Mouse (Mus musculus) B cell, adult 2 months (primary cell): ENCODE measurements at regions not wholly inside any gene's neighbourhood (a gene's known extent, or its start where the extent isn't known, plus 50 kb on each side); places are given as distances from the start of the nearest gene placed in this dataset.

Source experiments
- DNase-seq, 2 experiments: peaks; one replicate each; pipeline ENCODE4 v3.0.0; 2022

DNA sequence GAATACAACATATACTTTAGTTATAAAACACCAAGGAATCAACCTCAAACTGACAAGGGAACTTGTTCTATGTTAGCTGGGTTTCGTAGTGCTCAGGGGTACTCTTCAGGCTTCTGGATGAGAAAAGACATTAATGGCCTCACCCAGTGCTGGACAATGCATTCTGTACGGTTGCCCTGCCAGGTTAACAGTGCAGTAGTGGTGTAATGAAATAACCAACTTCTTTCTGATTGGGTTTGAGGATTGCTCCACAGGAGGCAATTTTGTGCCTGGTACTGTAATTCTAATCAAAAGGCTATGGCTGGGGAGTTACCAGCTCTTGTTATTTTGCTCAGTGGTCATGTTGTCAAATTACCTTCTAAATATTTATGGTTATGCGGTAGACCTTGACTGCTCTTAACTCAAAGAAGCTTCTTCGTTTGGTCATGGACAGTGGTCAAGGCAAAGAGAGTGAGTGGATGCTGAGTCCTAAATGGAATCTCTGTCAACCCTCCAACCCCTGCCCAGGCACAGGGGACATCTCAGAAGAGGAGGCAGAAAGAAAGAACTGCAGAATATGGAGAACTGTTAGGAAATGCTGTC lies 158.8 kb upstream of the B3gat2 start:
- no peak for DNase-seq

DNA sequence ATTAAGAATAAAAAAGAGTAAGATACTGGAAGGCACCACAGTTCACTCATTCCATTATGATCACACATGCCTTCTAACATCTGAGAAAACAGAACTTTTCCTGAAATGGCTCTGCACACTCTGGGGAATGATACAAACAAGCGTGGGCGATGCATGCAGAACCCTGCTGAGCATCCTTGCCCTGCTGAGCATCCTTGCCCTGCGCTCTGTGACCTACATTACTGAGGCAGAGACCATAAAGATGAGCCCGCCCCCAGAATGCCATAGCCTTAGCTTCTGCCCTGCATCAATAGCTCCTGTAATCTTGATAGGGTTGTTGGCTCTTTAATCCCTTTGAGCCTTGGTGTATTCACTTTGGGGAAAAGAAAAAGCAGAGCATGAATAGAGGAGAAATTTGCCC lies 132.2 kb upstream of the B3gat2 start:
- DNase-seq, result no peak

DNA sequence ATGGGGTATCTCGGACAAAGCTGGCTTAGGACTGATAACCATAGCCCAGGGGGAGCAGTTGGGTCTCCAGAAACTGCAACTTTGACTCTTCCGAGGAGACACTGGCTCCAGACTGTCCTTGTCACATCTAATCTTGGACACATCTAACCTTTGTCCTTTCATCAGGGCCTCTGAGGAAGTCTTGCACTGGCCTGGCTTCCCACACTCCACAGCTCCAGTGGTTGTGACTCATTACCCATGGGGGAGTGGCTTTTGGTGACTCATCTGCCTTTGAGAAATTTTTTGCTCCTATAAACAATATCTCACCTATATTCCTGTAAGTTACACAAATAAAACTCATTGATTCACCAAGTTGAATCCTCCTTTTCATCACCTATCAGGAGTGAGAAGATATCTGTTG lies 116.5 kb upstream of the B3gat2 start:
- DNase-seq, result no peak

DNA sequence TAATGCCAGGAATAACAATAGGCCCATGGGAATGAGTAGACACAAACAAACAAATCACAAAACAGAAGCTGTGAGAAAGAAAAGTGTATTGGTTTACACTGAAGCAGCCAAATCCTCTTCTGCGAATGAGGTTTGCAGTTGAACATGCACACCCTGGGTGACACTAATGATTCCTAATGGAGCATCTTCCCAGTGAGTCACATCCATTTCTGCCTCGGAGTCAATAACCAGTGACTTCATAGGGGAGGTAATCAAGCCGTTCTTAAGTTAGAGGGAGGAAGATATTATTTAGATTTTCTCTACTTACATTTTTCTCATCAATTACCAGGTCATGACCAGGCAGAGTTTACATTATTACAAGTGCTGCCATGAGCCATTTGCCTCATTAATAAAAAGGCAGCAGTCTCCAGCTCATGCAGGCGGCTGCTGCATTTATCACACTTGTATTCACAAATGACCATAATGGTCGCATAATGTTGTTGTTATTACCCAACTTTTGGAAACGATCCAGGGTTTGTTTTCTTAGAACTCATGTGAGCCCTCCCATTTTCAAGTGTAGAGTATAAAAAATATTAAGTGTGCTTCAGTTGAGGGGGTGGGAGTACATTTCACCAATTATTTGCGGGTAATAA lies 112.6 kb upstream of the B3gat2 start:
- DNase-seq, result no peak

DNA sequence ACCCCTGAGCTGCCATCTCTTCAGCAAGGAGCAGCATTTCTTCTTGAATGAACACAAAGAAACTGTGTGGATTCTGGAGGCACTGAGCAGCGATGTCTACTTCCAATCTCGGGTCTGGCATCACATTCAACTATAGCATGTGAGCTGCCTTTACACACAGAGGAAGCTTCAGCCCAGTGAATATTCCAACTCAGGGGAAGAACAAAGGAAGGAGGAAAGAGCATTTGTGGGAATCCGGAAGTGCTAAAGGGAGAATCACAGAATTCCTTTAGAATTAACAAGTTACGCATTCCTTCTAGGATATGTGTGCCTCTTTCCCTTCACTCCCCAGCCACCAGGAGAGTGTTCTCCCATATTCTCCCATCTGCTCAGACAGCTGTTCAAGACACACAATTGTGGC lies 111.7 kb upstream of the B3gat2 start:
- no peak for DNase-seq

DNA sequence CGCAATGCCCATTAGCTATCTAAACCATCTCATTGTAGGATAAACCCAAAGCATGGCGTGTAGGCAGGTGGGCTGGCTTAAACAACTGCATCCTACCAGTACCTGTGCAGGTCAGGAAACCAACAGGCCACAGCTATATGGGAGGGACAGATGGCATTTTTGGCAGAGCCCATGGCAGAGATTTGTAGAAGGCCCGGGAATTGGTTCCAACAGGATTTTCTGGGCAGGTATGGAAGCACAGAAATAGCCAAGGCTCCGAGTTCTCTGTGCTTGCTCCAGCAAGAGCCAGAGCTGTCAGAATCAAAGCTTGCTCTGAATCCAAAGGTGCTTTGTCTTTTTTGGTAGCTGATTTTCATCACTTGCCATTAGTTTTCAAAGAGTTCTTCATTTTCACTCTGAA lies 107.9 kb upstream of the B3gat2 start:
- no peak for DNase-seq

DNA sequence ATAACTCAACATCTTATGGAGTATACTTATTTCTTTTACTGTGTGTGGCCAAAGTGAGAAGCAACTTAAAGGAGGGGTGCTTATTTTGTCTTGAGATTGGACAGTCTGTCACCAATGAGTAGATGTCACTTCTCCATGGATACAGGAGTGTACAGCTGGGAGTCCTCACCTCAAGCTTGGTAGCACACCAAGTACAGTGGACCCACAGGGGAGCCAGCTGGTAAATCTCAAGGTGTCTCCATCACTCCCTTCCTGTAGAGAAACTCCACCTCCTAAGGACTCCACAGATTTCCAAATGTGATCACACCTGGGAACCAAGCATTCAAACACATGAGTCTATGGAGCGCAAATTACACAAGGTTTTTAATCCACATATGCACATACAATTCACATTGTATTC lies 105.8 kb upstream of the B3gat2 start:
- DNase-seq, result no peak

DNA sequence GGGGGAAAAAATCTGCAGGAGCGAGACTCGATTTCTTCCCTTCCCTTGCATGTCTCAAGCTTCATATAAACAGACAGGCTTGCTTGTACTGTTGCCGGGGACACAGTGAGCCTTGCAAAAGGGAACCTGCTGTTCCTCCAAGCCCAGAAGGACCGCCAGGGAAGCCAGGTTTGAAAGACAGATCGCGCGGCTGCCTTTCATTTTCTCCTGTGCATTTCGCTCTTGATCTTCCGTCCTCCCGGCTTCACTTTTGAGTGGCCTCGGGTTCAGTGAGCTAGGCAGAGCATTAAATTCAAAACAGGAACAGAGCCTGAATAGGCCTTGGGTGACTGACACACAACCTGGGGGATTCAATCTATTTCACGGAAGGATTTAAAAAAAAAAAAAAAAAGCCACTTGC lies 105.3 kb upstream of the B3gat2 start:
- DNase-seq, result no peak

DNA sequence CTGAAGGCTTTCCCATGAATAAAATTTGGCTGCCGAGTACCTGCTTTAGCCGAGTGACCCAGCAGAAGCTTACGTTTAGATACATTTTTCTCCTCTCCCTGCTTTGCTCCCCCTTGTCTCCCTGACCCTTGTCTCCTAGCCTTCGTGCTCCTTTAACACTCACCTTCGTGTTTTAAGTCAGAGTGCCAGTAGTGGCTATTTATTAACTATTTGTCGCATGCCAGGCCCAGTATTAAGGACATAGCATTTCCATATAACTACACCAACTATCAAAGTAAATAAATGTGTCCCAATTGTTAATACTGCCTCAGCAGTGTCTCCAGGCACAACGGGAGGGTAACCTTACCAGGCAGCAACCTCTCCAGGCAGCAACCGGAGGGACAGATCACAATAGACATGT lies 104.8 kb upstream of the B3gat2 start:
- no peak for DNase-seq

DNA sequence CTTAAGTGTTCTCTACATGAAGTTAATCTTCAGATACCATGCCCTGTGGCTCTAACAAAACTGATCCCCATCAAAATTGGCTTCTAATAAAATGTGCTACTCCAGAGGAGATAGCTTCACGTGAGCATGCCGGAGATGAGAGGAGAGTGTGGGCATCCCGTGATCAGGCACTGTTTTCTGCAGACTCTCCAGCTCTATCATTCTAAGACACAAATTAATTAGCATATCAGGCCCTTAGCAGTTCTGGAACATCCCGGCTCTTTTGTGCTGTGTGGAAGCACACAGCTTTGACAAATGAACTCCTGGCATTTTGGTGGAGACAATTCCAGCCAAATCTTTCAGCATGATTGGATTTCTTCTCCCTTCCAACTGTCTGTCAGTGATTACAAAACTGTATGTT lies 91.0 kb upstream of the B3gat2 start:
- no peak for DNase-seq

DNA sequence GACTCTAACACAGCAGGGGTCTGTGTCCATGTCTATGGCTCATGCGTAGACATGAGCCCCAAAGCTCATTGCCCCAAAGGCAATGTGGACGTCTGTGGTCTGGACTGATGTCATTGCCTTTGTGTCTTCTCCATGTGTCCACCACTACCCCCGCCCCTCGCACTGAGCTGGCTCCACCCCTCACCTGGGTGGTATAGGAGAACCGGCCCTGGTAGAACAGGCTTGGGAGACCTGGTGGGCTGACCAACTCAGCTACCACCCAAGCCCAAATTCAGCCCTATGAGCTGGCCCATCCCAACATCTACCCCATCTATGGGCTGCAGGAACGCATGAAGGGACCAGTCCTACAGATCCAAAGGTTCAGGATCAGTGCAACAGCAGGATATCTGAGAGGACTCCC lies 87.2 kb upstream of the B3gat2 start:
- no peak for DNase-seq

DNA sequence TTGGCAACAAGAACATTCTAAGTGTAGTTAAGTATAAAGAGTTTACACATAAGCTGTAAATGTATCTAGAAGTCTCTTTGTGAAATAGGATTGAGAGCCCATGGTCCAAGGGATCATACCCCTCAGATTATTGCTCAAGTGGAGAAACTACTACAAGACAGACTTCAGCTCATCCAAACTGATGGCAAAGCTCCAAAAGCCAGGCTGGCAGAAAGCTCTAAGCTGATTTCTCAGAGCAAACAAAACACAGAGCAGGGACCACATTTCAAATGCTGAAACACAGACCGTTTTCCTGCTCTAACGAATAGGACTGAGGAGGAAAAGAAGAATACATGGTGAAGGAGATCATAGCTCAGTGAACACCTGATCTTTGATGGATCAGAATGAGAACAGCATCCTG lies 85.3 kb upstream of the B3gat2 start:
- DNase-seq, result no peak

DNA sequence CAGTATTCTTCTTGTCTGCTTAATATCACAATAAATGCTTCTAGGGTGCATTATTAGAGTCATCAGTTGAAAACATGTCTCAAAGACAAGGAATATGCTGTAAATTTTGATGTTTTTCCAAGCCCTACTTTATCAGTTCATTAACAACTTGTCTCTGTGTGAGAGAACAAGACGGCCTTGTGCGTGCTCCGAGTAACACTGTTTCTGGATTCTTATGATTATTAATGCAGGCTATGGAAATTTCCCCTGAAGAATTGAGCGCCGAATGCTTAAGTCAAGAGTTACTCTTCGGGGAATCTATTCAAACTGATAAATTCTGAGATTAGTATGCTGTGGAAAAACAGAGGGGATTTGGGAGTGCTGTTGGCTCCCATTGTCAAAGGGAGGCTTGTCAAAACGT lies 72.2 kb upstream of the B3gat2 start:
- no peak for DNase-seq

DNA sequence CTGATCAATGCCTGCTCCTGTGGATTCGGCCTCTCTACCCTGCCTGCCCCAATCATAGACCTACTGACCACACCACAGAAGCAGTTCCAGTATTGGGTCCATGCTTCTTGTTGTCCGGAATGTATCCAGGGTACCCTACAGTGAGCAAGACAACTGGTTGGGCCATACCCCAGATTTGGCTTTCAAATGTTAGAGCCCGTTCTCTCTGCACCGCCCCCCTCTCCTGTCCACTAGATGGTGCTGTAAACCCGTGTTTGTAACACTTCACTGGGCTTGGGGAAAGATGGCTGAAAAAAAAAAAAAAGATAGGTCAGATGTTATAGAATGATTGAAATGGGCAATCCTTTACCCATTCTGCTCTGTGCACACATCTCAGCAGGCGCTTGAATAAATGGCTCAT lies 56.1 kb upstream of the B3gat2 start:
- peak; percentile 79 to 84 for DNase-seq

DNA sequence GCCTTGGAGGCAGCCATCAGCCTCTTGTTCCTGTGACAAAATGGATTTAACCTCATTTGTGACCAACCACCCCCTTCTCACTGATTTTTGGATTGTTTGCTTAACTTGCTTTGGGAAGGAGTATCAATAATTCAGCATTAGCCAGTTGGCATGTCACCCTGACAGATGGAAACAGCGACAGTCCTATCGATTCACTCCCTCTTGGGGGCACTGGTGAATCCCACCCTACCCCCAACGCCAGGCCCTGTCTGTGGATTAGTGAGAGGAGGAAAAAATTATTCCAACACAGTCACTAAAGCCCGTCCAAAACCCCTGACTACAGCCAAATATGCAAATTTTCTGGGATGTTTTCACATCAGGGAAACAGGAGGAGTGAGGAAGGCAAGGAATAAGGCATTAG lies 55.1 kb upstream of the B3gat2 start:
- DNase-seq, result no peak
